Mouse (Mus musculus) heart, embryonic 13.5 days (tissue): ENCODE results near the gene Cytip. TPM values are rescaled to one million over a fixed set of nuclear protein-coding genes. Genes with fewer than 3 reads are reported as not detected.

Source experiments
- ATAC-seq: fragments of 200-750 bp; cut with Nextera tagmentation; 2 replicates; pipeline ENCODE4 v1.8.0; 2017; ENCODE audit warnings: moderate TSS enrichment; ENCODE audit not compliant: insufficient number of reproducible peaks, low FRiP score, low TSS enrichment; ENCODE audit errors: extremely low read depth
- H3K27ac ChIP-seq: fragments of 300-500 bp; sonication (generic); replicated peaks from 2 replicates; pipeline ENCODE4 v1.5.1; 2015; ENCODE audit warnings: moderate library complexity, mild to moderate bottlenecking, inconsistent platforms
- H3K27me3 ChIP-seq: fragments of 300-500 bp; sonication (generic); replicated peaks from 2 replicates; pipeline ENCODE4 v1.6.1; 2015; ENCODE audit warnings: mild to moderate bottlenecking, inconsistent platforms
- H3K36me3 ChIP-seq: fragments of 300-500 bp; sonication (generic); 2 replicates; pipeline ENCODE4 v1.6.1; 2015; ENCODE audit warnings: mild to moderate bottlenecking, inconsistent platforms
- H3K4me1 ChIP-seq: fragments of 300-500 bp; sonication (generic); 2 replicates; pipeline ENCODE4 v1.6.1; 2015; ENCODE audit warnings: inconsistent platforms
- H3K4me2 ChIP-seq: fragments of 300-500 bp; sonication (generic); 2 replicates; pipeline ENCODE4 v1.6.1; 2015; ENCODE audit warnings: inconsistent platforms, mild to moderate bottlenecking, moderate library complexity
- H3K4me3 ChIP-seq: fragments of 300-500 bp; sonication (generic); 2 replicates; pipeline ENCODE4 v1.5.1; 2015; ENCODE audit warnings: moderate library complexity, mild to moderate bottlenecking, inconsistent platforms
- H3K9ac ChIP-seq: fragments of 300-500 bp; sonication (generic); 2 replicates; pipeline ENCODE4 v1.6.1; 2015; ENCODE audit warnings: inconsistent platforms, mild to moderate bottlenecking, moderate library complexity
- H3K9me3 ChIP-seq: fragments of 300-500 bp; sonication (generic); 2 replicates; pipeline ENCODE4 v1.6.1; 2016; ENCODE audit warnings: inconsistent platforms
- WGBS: fragments of 180-500 bp; shearing (Covaris S2); methylation state at CpG from one replicate; pipeline ENCODE4 v1.1.7; 2015; ENCODE audit warnings: mixed read lengths; 5-methylcytosine and 5-hydroxymethylcytosine counted together
- polyA plus RNA-seq: library from polyadenylated mRNA; unstranded; fragments of >200 nt; fragmentation: Nextera tagmentation; extraction: Ambion mirVana; gene quantifications from 2 replicates; pipeline ENCODE4 v1.2.1, GENCODE M21; 2015

Cytip gene
- polyA plus RNA-seq, 1 experiment from 2014 or later, result 1.1 TPM

DNA sequence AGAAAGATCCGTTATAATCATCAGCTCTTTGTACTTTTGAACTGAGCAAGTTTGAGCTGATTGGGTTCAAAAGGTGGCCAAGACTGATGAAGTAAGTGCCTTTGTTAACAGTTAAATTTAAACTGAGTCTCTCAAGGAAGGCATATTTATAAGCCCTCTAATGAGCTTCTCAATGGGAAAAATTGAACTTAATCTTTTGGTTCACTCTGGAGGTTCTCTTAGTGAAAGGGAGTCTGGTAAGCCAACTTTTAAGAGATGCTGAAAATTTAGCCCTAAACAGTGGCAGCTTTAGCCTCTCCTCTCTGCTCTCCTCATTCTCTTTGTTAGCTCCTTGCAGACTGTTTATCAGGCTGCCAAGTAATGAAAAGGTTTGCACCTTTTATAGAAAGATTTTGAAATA lies 100.5 kb downstream of the Cytip start:
- WGBS, result 67% methylated on average over 1 of the region's 1 CpGs
- H3K4me1 ChIP-seq, result no peaks in the 10 kb centered on the region
- no peak overlapping the region for H3K4me2 ChIP-seq
- H3K36me3 ChIP-seq, result no peaks in the 10 kb centered on the region
- H3K27me3 ChIP-seq, result no peaks in the 10 kb centered on the region
- H3K4me3 ChIP-seq, result no peak overlapping the region
- no peak for ATAC-seq
- H3K9me3 ChIP-seq, result no peaks in the 10 kb centered on the region
- no peak overlapping the region for H3K9ac ChIP-seq
- no peak overlapping the region for H3K27ac ChIP-seq

DNA sequence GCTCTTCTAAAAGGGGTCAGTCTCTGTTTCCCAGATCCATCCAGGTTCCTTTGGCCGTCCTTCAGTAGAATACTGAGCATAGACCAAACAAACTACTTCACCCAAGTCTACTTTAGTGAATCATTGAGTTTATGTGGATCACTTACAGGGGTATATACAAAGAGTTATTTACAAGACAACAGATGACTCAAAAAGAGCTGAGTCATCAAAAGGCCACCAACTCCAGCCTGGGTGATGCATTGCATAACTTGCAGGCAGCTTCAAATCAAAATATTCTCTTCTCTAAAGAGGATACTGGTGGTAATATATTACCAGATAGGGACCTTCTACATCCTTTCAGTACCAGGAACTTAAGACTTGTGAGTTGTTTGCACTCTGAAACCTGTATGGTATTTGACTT lies 108.9 kb downstream of the Cytip start:
- no peaks in the 10 kb centered on the region for H3K4me1 ChIP-seq
- no peaks in the 10 kb centered on the region for H3K36me3 ChIP-seq
- H3K27ac ChIP-seq, result no peak overlapping the region
- no peak overlapping the region for H3K4me3 ChIP-seq
- no peak overlapping the region for H3K4me2 ChIP-seq
- no peak overlapping the region for H3K9ac ChIP-seq
- WGBS, result 60% methylated on average over 1 of the region's 1 CpGs
- H3K9me3 ChIP-seq, result no peaks in the 10 kb centered on the region
- no peaks in the 10 kb centered on the region for H3K27me3 ChIP-seq
- no peak for ATAC-seq

DNA sequence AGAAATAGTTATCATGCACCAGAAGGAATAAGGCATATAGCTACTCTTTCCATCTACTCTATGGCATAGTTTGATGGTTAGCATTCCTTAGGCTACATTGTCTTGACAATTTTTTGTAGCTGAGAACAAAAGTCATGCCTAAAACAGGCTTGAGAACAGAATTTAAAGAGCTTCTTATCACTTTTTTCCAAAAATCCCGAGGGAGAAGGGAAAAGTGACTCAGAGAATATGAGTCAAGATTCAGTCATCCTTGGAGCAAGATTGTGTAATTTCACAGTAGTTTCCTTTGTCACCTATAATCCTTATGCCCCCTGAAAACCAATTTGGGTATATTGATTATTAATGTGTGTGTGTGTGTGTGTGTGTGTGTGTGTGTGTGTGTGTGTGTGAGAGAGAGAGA lies 115.5 kb downstream of the Cytip start:
- H3K27me3 ChIP-seq, result no peaks in the 10 kb centered on the region
- H3K27ac ChIP-seq, result no peak overlapping the region
- H3K36me3 ChIP-seq, result no peaks in the 10 kb centered on the region
- 29% methylated on average over 1 of the region's 1 CpGs for WGBS
- H3K4me1 ChIP-seq, result no peaks in the 10 kb centered on the region
- H3K9me3 ChIP-seq, result no peaks in the 10 kb centered on the region
- H3K4me3 ChIP-seq, result no peak overlapping the region
- H3K9ac ChIP-seq, result no peak overlapping the region
- no peak for ATAC-seq
- H3K4me2 ChIP-seq, result no peak overlapping the region

Other genes starting within 250 kb of the Cytip start
- gene Galnt5, start 197.6 kb downstream of the Cytip start, polyA plus RNA-seq, result 0.48 and 0.57 TPM in 2 replicates
- not detected in 2 replicates for gene Ermn, start 142.7 kb downstream of the Cytip start, polyA plus RNA-seq
- gene Acvr1c, start 162.4 kb upstream of the Cytip start, polyA plus RNA-seq, result 2.1 and 2.4 TPM in 2 replicates